Mouse (Mus musculus): ENCODE results near the gene Dppa3.

DNA sequence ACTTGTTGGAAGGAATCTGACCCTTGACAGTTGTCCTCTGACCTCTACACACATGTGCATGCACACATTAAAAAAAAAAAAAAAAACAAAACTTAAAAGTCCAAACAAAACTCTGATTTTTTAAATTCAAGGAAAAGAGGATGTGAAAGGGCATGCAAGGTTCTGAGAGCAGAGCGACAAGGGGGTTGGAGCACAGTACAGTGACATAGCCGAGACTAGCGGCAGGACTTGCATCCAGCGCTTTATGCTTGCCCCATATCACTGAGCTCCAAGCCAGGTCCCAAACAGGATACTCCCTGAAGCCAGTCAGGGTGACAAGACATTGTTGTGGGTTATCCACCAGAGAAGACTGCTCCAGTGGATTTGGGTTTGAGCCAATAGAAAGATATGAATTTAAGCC, 28.2 kb upstream of the Dppa3 start:
- no peak for TF ChIP-seq POLR2A (IDR thresholded peaks at IDR 0.05; ENCODE audit: insufficient read length, low read depth)
- TF ChIP-seq USF1 (IDR thresholded peaks at IDR 0.05; ENCODE audit: low read depth): no peak
- TF ChIP-seq TCF12 (IDR thresholded peaks at IDR 0.05; ENCODE audit: insufficient read depth, poor library complexity, severe bottlenecking): no peak
- no peak for TF ChIP-seq SRF (IDR thresholded peaks at IDR 0.05; ENCODE audit: control insufficient read depth, insufficient read length, low read depth)
- no peak for TF ChIP-seq E2F4 (IDR thresholded peaks at IDR 0.05; ENCODE audit: insufficient read depth)
- TF ChIP-seq POLR2AphosphoS2 (IDR thresholded peaks at IDR 0.05; ENCODE audit: insufficient read length, low read depth): no peak
- no peak for TF ChIP-seq CEBPB (IDR thresholded peaks at IDR 0.05; ENCODE audit: insufficient read depth, poor library complexity, severe bottlenecking)
- no peak for TF ChIP-seq MAX (IDR thresholded peaks at IDR 0.05; ENCODE audit: low read depth)
- TF ChIP-seq MYOD1 (IDR thresholded peaks at IDR 0.05; ENCODE audit: control insufficient read depth in 1 of 3, insufficient read length in 2 of 3, low read depth in 2 of 3): no peak
- TF ChIP-seq TCF3 (IDR thresholded peaks at IDR 0.05; ENCODE audit: insufficient read length, low read depth): no peak
- no peak for TF ChIP-seq REST (IDR thresholded peaks at IDR 0.05; ENCODE audit: insufficient read depth, insufficient read length)
